Mouse (Mus musculus) retina, postnatal 7 days (tissue): ENCODE measurements around the gene Pex26.

ENCODE experiments used
- DNase-seq: peaks from one replicate; pipeline ENCODE4 v3.0.0-alpha.2; 2012; ENCODE audit warnings: low read depth, low spot score

Gene Pex26

GRCm38 (mm10) chr6:121183414-121184173 lies at the start of gene Pex26:
Gene Pex26, plus strand, starts transcription at chr6:121183667.
- peak; percentile 89 for DNase-seq

DNA sequence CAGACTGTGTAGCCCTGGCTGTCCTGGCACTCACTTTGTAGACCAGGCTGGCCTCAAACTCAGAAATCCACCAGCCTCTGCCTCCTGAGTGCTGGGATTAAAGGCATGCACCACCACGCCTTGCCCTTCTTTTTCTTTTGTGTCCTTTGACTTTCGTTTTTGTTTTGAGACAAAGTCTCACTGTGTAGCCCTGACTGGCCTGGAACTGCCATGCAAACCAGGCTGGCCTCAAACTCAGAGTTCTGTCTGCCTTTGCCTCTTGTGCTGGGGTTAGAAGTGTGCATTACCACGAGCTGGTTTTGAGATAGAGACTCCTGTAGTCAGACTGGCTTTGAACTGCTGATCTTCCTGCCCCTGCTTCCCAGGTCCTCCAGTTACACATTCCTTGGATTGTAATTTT lies 49.2 kb upstream of the Pex26 start:
- DNase-seq, result no peak

- DNase-seq, result no peak
These were observed 48.6 kb upstream of the Pex26 start for GRCm38 (mm10) chr6:121134884-121135283.

GRCm38 (mm10) chr6:121137222-121137621 lies 46.2 kb upstream of the Pex26 start:
- no peak for DNase-seq

DNA sequence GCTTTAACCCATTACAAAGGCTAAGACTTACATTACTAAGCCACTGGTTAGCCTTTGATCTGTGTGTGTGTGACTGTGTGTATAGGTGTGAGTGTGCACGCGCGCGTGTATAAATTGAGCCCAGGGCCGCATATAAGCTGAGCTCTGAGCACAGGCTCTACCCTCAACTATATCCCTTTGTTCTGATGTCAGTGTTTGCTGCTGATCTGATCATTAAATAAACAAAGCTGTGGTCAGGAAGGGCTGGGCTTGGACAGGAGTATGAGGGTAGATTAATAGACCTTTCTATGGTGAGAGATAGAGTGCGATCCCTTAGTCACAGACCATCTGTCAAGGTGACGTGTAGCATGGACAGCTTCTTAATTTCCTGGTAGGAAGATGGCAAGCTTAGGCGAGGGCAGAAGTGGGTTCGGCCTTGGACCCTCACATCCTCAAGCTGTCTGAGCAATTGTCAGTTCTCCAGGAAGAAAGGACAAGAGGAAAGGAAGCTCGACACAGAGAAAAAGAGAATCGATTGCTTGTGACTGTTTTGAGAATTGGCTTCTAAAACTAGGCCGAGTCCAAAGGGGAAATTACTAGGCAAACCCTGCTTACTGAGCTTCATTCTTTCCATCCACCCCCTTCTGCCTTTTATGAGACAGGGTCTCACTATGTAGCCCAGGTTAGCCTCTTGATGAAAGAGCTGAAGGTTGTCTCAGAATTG lies 45.0 kb upstream of the Pex26 start:
- DNase-seq, result no peak

DNA sequence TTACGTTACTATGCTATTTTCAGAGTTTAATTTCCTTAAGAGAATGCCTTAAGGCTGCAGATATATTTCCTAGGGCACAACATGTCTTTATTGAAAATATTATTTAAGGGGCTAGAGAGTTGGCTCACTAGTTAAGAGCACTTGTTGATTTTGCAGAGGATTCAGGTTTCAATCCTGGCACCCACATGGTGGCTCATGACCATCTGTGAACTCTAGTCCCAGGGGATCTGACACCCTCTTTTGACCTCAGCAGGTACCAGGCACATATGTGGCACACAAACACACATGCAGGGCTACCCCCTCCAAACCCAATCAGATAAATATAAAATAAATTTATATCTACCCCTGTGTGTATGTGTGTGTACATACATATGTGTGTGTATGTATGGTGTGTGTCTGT lies 44.2 kb upstream of the Pex26 start:
- no peak for DNase-seq

- no peak for DNase-seq
These were observed 41.2 kb upstream of the Pex26 start for GRCm38 (mm10) chr6:121142298-121142697.

- DNase-seq, result no peak
These were observed 40.0 kb upstream of the Pex26 start for GRCm38 (mm10) chr6:121143439-121143838.

DNA sequence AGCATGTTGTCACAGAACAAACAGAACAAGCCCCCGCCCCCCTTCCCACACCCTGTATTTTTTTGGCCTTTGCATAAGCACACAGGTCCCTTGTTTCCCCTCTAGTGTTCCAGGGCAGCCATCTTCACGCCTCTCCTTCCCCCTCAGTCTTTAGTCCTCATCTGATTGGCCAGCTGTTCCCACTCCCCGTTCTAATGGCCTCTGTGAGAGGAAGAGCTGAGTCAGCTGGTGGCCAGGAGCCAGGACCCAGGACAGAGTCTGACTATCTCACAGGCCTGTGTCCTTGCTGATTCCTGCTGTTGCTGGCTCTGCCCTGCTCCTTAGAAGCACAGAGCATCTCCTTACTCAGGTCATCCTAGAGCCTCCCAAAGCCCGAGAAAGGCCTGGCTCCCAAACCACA lies 39.4 kb upstream of the Pex26 start:
- DNase-seq, result no peak

- no peak for DNase-seq
These were observed 38.4 kb upstream of the Pex26 start for GRCm38 (mm10) chr6:121145010-121145604.

GRCm38 (mm10) chr6:121145906-121146305 lies 37.6 kb upstream of the Pex26 start:
- DNase-seq, result no peak

DNA sequence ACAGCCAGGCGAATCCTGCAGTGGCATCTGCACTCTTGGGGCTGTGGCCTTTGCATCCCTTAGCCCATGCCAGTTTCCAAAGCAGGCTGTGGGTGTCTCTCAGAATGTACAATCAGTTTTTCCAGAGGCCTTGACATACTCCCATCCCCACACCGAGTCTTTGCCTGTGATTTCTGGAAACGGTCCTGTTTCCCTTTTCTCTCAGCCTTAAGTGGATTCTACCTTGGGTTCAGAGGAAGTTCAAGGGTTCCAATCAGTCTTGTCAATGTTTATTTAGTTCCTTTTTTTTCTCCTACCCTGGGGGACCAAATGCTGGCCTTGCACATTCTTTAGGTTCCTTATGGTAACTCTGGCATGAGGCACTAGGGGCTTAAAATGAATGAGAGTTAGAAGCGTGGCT lies 36.7 kb upstream of the Pex26 start:
- DNase-seq, result no peak

GRCm38 (mm10) chr6:121148360-121148759 lies 35.1 kb upstream of the Pex26 start:
- DNase-seq, result no peak

DNA sequence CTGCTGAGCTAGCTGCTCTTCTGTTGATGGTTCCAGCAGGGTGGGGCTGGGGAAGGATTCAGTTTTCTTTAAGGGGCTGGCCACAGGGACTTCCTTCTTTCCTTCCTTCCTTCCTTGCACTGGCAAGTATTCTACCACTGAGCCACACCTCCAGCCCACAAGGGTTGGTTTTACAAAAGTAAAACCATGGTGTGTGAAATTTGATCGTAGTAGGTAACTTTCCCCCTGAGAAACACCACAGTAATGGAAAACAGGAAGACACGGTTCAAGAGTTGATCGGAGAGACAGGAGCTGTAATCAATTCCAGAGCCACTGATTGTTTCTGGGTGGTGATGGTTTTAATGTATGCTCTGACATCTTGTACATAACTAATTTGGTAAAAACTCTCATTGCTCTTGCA lies 34.0 kb upstream of the Pex26 start:
- no peak for DNase-seq

DNA sequence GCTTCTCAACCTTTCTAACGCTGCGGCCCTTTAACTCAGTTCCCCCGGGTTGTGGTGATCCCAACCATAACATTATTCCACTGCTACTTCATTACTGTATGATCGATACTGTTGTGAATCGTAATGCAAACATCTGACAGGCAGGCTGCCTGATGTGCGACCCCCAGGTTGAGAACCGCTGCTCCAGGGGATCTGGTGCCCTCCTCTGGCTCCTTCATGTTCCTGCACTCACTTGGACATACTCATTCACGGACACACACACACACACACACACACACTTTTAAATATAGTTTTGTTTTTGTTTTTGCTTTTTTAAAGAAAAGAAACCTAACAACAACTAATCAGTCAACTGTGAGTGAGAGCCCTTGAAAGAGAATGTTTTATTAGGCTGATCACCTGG lies 33.3 kb upstream of the Pex26 start:
- DNase-seq, result no peak

DNA sequence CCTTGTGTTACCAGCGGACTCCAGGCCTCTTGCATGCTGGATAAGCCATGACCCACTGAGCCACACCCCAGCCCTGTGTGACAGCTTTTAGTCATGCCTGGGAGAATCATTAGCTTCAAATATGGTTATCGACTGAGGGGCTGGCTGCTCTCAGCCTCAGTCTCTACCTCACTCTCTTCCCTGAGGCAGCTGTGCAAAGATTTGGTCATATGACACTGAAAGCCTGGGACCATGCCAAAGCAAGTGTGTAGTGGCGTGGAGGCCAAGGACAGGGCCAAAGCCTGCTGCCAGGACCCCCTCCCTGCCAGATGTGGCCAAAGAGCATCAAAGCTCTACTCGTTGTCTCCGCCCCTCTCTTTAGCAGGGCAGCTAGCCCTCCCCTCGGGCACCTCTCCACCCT lies 31.7 kb upstream of the Pex26 start:
- no peak for DNase-seq

DNA sequence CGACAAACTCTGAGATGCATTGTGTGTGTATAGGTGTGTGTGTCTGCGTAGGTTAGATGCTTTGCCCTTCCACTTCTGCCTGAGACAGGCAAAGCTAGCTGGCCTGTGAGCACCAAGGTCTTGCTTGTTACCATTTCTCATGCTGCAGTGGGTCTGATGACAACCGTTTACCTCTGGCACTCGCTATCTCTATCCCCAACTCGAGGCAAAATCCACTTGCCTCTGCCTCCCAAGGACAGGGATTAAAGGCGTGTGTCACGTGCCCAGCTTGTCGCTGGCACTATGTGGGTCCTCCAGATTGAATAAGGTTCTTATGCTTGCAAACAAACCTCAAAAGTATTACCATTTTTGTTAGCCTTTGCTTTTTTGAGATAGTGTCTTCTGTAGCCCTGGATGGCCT lies 30.3 kb upstream of the Pex26 start:
- DNase-seq, result no peak

DNA sequence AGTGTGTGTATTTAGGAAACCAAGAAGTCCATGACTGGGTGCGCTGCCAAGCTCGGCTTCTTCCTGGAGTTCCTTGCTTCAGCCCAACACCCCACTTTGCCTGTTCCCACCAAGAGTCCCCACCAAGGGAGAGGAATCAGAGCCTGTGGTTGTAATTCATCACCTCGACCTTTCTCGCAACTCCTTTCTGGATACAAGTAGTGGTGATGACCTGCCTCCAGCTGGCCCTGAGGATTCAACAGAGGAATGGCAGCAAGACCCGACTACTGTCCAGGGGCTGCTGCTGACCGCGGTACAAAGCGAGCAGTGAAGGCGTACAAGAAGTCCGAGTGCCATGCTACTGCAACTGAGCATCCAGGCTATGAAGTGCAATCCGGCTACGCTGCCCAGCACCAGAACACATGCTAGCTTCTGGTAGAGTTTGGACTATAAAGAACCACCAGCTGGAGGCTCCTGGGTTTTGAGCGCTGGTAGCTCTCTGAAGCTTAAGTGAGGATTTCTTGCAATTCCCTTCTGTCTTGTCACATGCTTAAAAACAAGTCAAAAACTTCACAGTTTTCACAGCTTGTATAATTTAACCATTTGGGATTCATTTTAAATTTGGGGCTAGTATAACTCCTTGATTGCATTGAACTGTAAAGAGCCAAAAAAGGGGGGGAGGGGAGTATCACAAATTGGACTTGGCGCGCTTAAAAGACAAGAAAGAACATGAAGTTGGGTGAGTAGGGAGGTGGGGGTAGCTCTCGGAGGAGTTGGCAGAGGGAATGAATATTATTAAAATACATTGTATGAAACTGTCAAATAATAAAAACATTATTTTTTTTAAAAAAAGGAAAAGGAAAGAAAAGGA lies 28.8 kb upstream of the Pex26 start:
- DNase-seq, result no peak

GRCm38 (mm10) chr6:121156030-121156429 lies 27.4 kb upstream of the Pex26 start:
- DNase-seq, result no peak

DNA sequence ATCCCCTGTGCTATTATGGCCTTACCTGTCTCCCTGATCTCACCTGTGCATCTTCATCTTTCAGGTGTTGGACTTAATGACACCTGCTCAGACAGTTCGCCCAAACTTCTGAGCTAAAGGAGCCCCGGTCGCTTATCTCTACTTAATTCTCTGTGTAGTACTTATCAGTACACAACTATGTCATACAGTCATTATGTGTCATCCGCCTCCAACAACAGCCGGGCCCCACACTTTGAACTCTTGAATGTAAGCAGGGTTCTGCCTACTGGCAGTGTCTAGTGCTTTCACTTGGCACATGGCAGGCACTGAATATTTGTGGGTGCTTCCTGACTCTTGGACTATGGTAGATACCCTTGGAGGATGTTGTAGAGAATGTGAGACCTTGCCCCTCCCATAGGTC lies 23.9 kb upstream of the Pex26 start:
- DNase-seq, result no peak

DNA sequence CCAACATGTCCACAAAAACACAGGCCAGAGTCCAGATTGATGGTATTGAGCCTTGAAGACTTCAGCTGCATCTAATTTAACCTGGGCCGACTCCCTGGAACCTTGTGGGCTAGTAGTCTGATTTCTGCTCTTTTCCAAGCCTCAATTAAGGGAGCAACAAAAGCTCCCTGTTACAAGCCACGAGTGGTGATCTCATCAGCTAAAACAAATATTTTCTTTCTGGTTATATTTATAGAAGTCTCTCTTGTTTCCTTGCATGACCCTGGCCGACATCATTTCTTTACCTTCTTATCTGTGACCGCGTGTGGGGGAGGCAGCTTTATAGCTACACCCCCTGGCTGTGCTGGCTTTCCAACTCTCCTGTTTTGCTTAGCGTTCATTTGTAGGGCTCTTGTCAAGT lies 23.3 kb upstream of the Pex26 start:
- no peak for DNase-seq

- no peak for DNase-seq
These were observed 20.9 kb upstream of the Pex26 start for GRCm38 (mm10) chr6:121162616-121163015.
